Mouse (Mus musculus) myocyte (in vitro differentiated cells): ENCODE measurements around the gene Tnrc6c.

Experiments used
- CEBPB ChIP-seq: IDR thresholded peaks from 2 replicates; pipeline ENCODE4 v1.6.1; 2011; ENCODE audit warnings: mild to moderate bottlenecking, moderate library complexity; ENCODE audit not compliant: poor library complexity, insufficient read depth, severe bottlenecking
- E2F4 ChIP-seq: IDR thresholded peaks from one replicate; pipeline ENCODE4 v1.6.1; 2011; ENCODE audit warnings: mild to moderate bottlenecking, control low read depth, moderate library complexity; ENCODE audit not compliant: insufficient read depth
- MYOG ChIP-seq, 3 experiments: IDR thresholded peaks; one replicate each; pipeline ENCODE4 v1.6.1; 2011; ENCODE audit warnings: control low read depth in 2 of 3, low read depth in 2 of 3, mild to moderate bottlenecking in 2 of 3; ENCODE audit not compliant: insufficient read length in 2 of 3, control insufficient read depth in 1 of 3, insufficient read depth in 1 of 3
- POLR2A ChIP-seq: IDR thresholded peaks from one replicate; pipeline ENCODE4 v1.6.1; 2011; ENCODE audit warnings: low read depth, mild to moderate bottlenecking, control low read depth, moderate library complexity; ENCODE audit not compliant: insufficient read length
- POLR2AphosphoS2 ChIP-seq: IDR thresholded peaks from one replicate; pipeline ENCODE4 v1.6.1; 2011; ENCODE audit warnings: low read depth, control low read depth; ENCODE audit not compliant: insufficient read length
- TCF12 ChIP-seq: IDR thresholded peaks from one replicate; pipeline ENCODE4 v1.6.1; 2011; ENCODE audit warnings: mild to moderate bottlenecking, control low read depth; ENCODE audit not compliant: poor library complexity, insufficient read depth, severe bottlenecking
- TCF3 ChIP-seq: IDR thresholded peaks from one replicate; pipeline ENCODE4 v1.6.1; 2011; ENCODE audit warnings: low read depth, control low read depth; ENCODE audit not compliant: insufficient read length
- USF1 ChIP-seq: IDR thresholded peaks from one replicate; pipeline ENCODE4 v1.6.1; 2011; ENCODE audit warnings: low read depth, mild to moderate bottlenecking, control low read depth, moderate library complexity

GRCm38 (mm10) chr11:117729341-117729740 lies 75.3 kb downstream of the Tnrc6c start:
- TF ChIP-seq E2F4, result no peak
- TF ChIP-seq POLR2A, result no peak
- no peak for TF ChIP-seq USF1
- TF ChIP-seq TCF12, result no peak
- peak; percentile 52 for TF ChIP-seq POLR2AphosphoS2
- TF ChIP-seq TCF3, result no peak
- peak; percentile 31; the same call in 1 of the 2 replicates for TF ChIP-seq CEBPB
- no peak for TF ChIP-seq MYOG (IDR thresholded peaks at IDR 0.05; ENCODE audit: control insufficient read depth in 1 of 3, insufficient read depth in 1 of 3, insufficient read length in 2 of 3, low read depth in 2 of 3)
